Mouse (Mus musculus) frontal cortex, adult 2 months (tissue): Measurements from ENCODE around the gene Prss54. TPM values are rescaled to one million over a fixed set of nuclear protein-coding genes. Genes with fewer than 3 reads are reported as not detected.

Experiments
- polyA plus RNA-seq: library from polyadenylated mRNA; depleted of rRNA; stranded (reverse); fragments of >200 nt; gene quantifications from 2 replicates; pipeline ENCODE4 v1.2.3, GENCODE M21; 2012; rRNA removed

Prss54 gene
- polyA plus RNA-seq, 1 experiment, result 0.10 TPM

Other genes starting within 250 kb of the Prss54 start
- gene Zfp319, start 244.4 kb downstream of the Prss54 start, polyA plus RNA-seq, result 10.0 and 10.6 TPM in 2 replicates
- 16.9 and 17.3 TPM in 2 replicates for gene Usb1, start 244.1 kb downstream of the Prss54 start, polyA plus RNA-seq
- gene Mmp15, start 224.1 kb downstream of the Prss54 start, polyA plus RNA-seq, result 8.4 and 9.1 TPM in 2 replicates
- 106 and 108 TPM in 2 replicates for gene Cfap20, start 141.5 kb downstream of the Prss54 start, polyA plus RNA-seq
- 45.8 and 48.5 TPM in 2 replicates for gene Csnk2a2, start 86.3 kb downstream of the Prss54 start, polyA plus RNA-seq
- gene Ccdc113, start 42.3 kb downstream of the Prss54 start, polyA plus RNA-seq, result 2.0 and 2.2 TPM in 2 replicates
- gene Gins3, start 57.1 kb upstream of the Prss54 start, polyA plus RNA-seq, result 2.6 and 2.7 TPM in 2 replicates
- gene Ndrg4, start 100.6 kb upstream of the Prss54 start, polyA plus RNA-seq, result 2,429 and 2,489 TPM in 2 replicates
- gene Setd6, start 139.5 kb upstream of the Prss54 start, polyA plus RNA-seq, result 27.7 and 35.3 TPM in 2 replicates
- 62.9 and 64.7 TPM in 2 replicates for gene Cnot1, start 231.1 kb upstream of the Prss54 start, polyA plus RNA-seq
- gene Sap18b, start 249.0 kb upstream of the Prss54 start, polyA plus RNA-seq, result 75.9 and 88.6 TPM in 2 replicates